Mouse (Mus musculus): ENCODE measurements around the gene Nipsnap3a. TPM values are rescaled to one million over a fixed set of nuclear protein-coding genes. Genes with fewer than 3 reads are reported as not detected.

Gene Nipsnap3a
- total RNA-seq, 2 experiments from 2014 or later = not detected

DNA sequence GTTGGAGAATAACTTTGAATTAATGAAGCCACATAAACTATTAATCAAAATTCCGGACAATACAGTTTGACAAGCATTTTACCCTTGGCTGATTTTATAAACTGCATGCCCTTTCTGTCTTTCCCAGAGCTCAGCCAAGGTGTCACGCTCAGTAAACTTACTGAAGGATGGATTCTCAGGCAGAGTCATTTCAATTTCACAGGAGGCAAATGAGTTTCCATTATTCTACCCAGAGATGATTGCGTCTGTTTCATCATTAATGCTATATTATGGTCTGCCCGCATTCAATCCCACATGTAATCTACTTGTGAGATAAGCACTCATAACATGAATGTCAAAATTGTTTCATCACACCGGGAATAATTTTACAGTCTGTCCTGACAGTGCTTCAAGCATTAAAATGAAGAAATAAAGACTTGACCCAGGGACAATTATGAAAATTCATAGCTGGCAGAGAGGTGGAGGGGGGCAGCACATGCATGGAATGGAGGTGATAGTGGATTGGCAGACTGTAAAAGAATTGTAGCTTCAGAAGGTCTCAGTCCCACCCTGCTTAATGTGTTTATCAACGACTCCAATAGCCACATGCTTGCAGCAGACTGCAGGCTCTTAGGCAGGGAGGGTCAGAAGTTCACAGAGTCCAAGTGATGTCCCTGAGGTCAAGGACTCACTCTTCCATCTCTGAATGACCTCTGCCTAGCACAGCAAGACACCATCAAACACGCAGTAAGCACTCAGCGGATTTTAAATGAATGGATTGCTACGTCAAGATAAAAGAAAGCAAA is 57.4 kb downstream of the Nipsnap3a start:
- intact Hi-C loops (cut with DNase I) = no loop called here

More for the DNA sequence above, 57.4 kb downstream of the Nipsnap3a start:
- no peak for DNase-seq

Other genes starting within 250 kb of the Nipsnap3a start
- gene Olfr275, start 174.7 kb upstream of the Nipsnap3a start, total RNA-seq (2021) = not detected
- gene Olfr273, start 130.0 kb upstream of the Nipsnap3a start, total RNA-seq (2021) = not detected
- gene Olfr272, start 70.1 kb upstream of the Nipsnap3a start, total RNA-seq (2021) = not detected
- not detected for gene Olfr270, start 24.7 kb upstream of the Nipsnap3a start, total RNA-seq (2021)
- 1 to 10 TPM; 7.2 to 8.2 TPM for gene Nipsnap3b, start 22.6 kb downstream of the Nipsnap3a start, total RNA-seq (2021)
- gene Abca1, start 170.6 kb downstream of the Nipsnap3a start, total RNA-seq (2021) = 10 to 100 TPM; 22.8 to 33.6 TPM